Mouse (Mus musculus) brain, adult 2 months (tissue): ENCODE measurements at regions not wholly inside any gene's neighbourhood (a gene's known extent, or its start where the extent isn't known, plus 50 kb on each side); places are given as distances from the start of the nearest gene placed in this dataset.
A peak's percentile ranks its signal among the peaks of the same experiment; 100 is the strongest.

Source experiments
- DNase-seq: peaks from one replicate; pipeline ENCODE4 v3.0.0; 2011; ENCODE audit warnings: low read depth, low spot score

GRCm38 (mm10) chr14:66584699-66585098 lies 575.7 kb upstream of the Gulo start:
- DNase-seq: no peak

GRCm38 (mm10) chr14:66579904-66580492 lies 571.0 kb upstream of the Gulo start:
- DNase-seq: peak; percentile 68

- DNase-seq: peak; percentile 64
Observed at GRCm38 (mm10) chr14:66566600-66566999, 557.6 kb upstream of the Gulo start.

- DNase-seq: no peak
Observed at GRCm38 (mm10) chr14:66562744-66563143, 553.7 kb upstream of the Gulo start.

- DNase-seq: peak; percentile 76
Observed at GRCm38 (mm10) chr14:66561715-66562114, 552.7 kb upstream of the Gulo start.

GRCm38 (mm10) chr14:66561042-66561590 lies 552.1 kb upstream of the Gulo start:
- no peak for DNase-seq

GRCm38 (mm10) chr14:66558393-66558792 lies 549.4 kb upstream of the Gulo start:
- peak; percentile 86 for DNase-seq

- DNase-seq: peak; percentile 64
Observed at GRCm38 (mm10) chr14:66557631-66558030, 548.6 kb upstream of the Gulo start.

GRCm38 (mm10) chr14:66538498-66538897 lies 529.5 kb upstream of the Gulo start:
- peak; percentile 48 for DNase-seq

- DNase-seq: peak; percentile 65
Observed at GRCm38 (mm10) chr14:66534671-66535070, 525.7 kb upstream of the Gulo start.

GRCm38 (mm10) chr14:66528135-66528534 lies 519.1 kb upstream of the Gulo start:
- no peak for DNase-seq

GRCm38 (mm10) chr14:66527061-66527460 lies 518.1 kb upstream of the Gulo start:
- peak; percentile 90 for DNase-seq

- DNase-seq: peak; percentile 44
Observed at GRCm38 (mm10) chr14:66522856-66523400, 513.9 kb upstream of the Gulo start.

GRCm38 (mm10) chr14:66521836-66522629 lies 513.0 kb upstream of the Gulo start:
- no peak for DNase-seq

GRCm38 (mm10) chr14:66516770-66517169 lies 507.8 kb upstream of the Gulo start:
- DNase-seq: no peak

GRCm38 (mm10) chr14:66510750-66511149 lies 501.7 kb upstream of the Gulo start:
- DNase-seq: no peak

GRCm38 (mm10) chr14:66510218-66510617 lies 501.2 kb upstream of the Gulo start:
- DNase-seq: no peak

- DNase-seq: no peak
Observed at GRCm38 (mm10) chr14:66509706-66510105, 500.7 kb upstream of the Gulo start.

GRCm38 (mm10) chr14:66501995-66502394 lies 493.0 kb upstream of the Gulo start:
- DNase-seq: no peak

- peak; percentile 90 for DNase-seq
Observed at GRCm38 (mm10) chr14:66499896-66500295, 490.9 kb upstream of the Gulo start.

GRCm38 (mm10) chr14:66495146-66495545 lies 486.1 kb upstream of the Gulo start:
- peak; percentile 61 for DNase-seq

- peak; percentile 95 for DNase-seq
Observed at GRCm38 (mm10) chr14:66494518-66494923, 485.5 kb upstream of the Gulo start.
